Mouse (Mus musculus) hindbrain, embryonic 12.5 days (tissue): ENCODE data around the gene Wfdc1. TPM values are rescaled to one million over a fixed set of nuclear protein-coding genes. Genes with fewer than 3 reads are reported as not detected.

Source experiments
- ATAC-seq: fragments of 200-750 bp; cut with Nextera tagmentation; 2 replicates; pipeline ENCODE4 v1.8.0; 2017; ENCODE audit warnings: moderate TSS enrichment; ENCODE audit not compliant: low FRiP score
- H3K27ac ChIP-seq: fragments of 300-500 bp; sonication (generic); 2 replicates; pipeline ENCODE4 v1.5.1; 2016; ENCODE audit warnings: mild to moderate bottlenecking
- H3K27me3 ChIP-seq: fragments of 300-500 bp; sonication (generic); 2 replicates; pipeline ENCODE4 v1.6.1; 2016; ENCODE audit warnings: mild to moderate bottlenecking
- H3K36me3 ChIP-seq: fragments of 300-500 bp; sonication (generic); 2 replicates; pipeline ENCODE4 v1.6.1; 2016; ENCODE audit warnings: mild to moderate bottlenecking
- H3K4me1 ChIP-seq: fragments of 300-500 bp; sonication (generic); 2 replicates; pipeline ENCODE4 v1.6.1; 2016
- H3K4me2 ChIP-seq: fragments of 300-500 bp; sonication (generic); replicated peaks from 2 replicates; pipeline ENCODE4 v1.6.1; 2016; ENCODE audit warnings: mild to moderate bottlenecking
- H3K4me3 ChIP-seq: fragments of 300-500 bp; sonication (generic); 2 replicates; pipeline ENCODE4 v1.5.1; 2016; ENCODE audit warnings: mild to moderate bottlenecking
- H3K9ac ChIP-seq: fragments of 300-500 bp; sonication (generic); 2 replicates; pipeline ENCODE4 v1.6.1; 2016; ENCODE audit warnings: mild to moderate bottlenecking, moderate library complexity
- H3K9me3 ChIP-seq: fragments of 300-500 bp; sonication (generic); replicated peaks from 2 replicates; pipeline ENCODE4 v1.6.1; 2016; ENCODE audit warnings: mild to moderate bottlenecking
- WGBS: fragments of 180-500 bp; shearing (Covaris S2); methylation state at CpG from one replicate; pipeline ENCODE4 v1.1.7; 2016; 5-methylcytosine and 5-hydroxymethylcytosine counted together
- polyA plus RNA-seq: library from polyadenylated mRNA; unstranded; fragments of >200 nt; fragmentation: Nextera tagmentation; extraction: Ambion mirVana; gene quantifications from 2 replicates; pipeline ENCODE4 v1.2.1, GENCODE M21; 2016

Gene Wfdc1
- polyA plus RNA-seq, 1 experiment from 2014 or later, result 2.5 TPM

DNA sequence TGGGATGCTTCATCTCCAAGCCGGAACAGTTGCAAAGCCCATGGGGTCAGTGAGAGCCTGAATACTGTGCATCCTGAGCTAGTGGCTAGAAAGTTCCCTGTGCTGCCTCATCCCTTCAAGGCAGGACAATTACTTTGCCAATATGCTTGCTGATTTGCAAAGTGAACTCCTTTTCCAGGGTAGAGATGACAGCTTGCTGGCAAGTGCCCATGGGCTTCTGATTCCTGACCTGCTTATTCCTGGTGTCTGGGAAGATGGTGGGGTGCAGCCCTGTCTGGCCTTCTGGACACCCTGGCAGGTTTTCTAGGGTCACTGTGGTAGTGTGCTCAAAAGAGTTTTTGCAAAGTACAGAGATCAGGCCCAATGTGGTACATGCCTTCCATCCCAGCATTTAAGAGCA is 23.2 kb upstream of the Wfdc1 start:
- Histone ChIP-seq H3K9ac (no peak overlapping the region), H3K27ac (no peak overlapping the region), H3K4me2 (no peak overlapping the region), H3K4me1 (peaks cover 7% of the 10 kb centered on the region; the same call in 1 of the 2 replicates), H3K4me3 (no peak overlapping the region), H3K9me3 (no peaks in the 10 kb centered on the region), H3K27me3 (no peaks in the 10 kb centered on the region), H3K36me3 (no peaks in the 10 kb centered on the region)
- WGBS, result 89% methylated on average over 1 of the region's 1 CpGs
- no peak for ATAC-seq

DNA sequence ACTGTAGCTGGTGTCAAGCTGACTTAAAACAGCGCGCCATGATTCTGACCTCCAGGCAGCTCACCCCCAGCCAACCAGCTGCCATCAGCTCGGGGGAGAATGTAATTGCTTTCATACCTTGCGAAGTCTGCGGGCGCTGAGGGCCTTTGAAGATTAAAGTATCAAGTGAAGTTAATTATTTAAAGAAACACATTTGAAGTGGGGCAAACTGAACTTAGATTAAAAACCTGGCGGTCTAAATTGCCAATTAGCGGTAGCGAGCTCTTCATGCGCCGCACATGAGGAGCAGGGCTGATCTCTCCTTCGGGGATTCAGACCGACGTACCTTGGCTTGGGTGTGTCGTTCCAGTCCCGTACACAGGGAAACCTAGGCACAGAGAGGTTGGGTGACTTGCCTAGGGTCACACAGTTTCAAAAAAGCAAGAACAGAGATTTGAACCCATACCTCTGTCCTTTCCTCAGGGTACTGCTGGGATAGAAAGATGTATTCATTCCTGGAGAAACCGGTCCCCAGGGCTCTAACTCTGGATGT is 21.7 kb upstream of the Wfdc1 start:
- Histone ChIP-seq H3K9me3 (no peaks in the 10 kb centered on the region), H3K4me2 (no peak overlapping the region), H3K27ac (peak overlapping the region; percentile 80), H3K36me3 (no peaks in the 10 kb centered on the region), H3K4me1 (peaks cover 7% of the 10 kb centered on the region; the same call in 1 of the 2 replicates), H3K9ac (no peak overlapping the region), H3K4me3 (no peak overlapping the region), H3K27me3 (no peaks in the 10 kb centered on the region)
- ATAC-seq, result peak; percentile 47; the same call in 1 of the 2 replicates
- 80% methylated on average over 17 of the region's 17 CpGs for WGBS

DNA sequence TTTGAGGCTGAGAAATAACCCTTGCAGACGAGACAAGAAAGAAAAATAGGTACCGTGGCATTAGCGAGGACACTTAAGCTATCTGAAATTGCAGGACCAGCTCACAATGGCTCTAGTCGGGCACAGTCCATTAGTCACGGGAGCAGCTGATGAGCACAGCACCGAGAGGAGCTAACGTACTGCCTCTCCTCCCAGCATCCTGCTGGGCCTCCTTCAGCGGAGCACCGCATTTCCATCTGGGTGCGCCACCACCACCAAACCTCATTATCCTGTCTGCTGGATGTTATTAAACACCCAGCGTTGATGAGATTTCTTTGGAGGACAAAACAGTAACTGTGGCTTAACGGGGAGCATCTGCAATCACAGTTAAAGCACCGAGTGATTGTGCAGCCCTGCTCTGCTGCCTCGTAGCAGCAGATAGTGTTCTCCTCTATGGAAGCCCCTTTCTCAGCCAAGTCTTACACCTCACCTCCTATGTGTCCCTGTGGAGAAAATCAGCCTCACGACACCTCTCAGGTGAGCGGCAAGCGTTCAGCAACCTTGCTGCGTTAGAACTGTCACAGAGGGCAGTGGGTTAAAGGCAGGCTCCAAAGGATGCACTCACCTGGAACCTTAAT is 21.1 kb upstream of the Wfdc1 start:
- H3K4me2 ChIP-seq, result no peak overlapping the region
- peak overlapping the region; percentile 80 for H3K27ac ChIP-seq
- no peaks in the 10 kb centered on the region for H3K27me3 ChIP-seq
- no peaks in the 10 kb centered on the region for H3K36me3 ChIP-seq
- WGBS, result 51% methylated on average over 18 of the region's 18 CpGs
- ATAC-seq, result peak; percentile 87
- peaks cover 7% of the 10 kb centered on the region; the same call in 1 of the 2 replicates for H3K4me1 ChIP-seq
- H3K9ac ChIP-seq, result no peak overlapping the region
- no peak overlapping the region for H3K4me3 ChIP-seq
- no peaks in the 10 kb centered on the region for H3K9me3 ChIP-seq

DNA sequence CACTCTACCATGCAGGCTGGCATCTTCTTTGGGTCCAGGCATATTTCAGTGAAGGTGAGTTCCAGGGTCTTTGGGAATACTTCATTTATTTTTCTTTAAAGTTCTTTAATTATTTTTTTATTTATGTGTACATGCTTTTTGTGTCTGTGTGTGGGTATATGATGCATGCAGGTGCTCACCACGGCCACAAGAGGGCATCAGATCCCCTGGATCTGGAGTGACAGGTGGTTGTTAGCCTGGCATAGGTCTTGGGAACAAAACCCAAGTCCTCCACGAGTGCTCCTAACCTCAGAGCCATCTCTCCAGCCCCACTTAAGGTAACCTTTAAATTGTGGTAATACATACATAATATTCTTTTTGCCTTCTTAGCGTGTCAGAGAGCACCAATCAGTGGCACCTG is 20.0 kb upstream of the Wfdc1 start:
- Histone ChIP-seq H3K4me1 (peaks cover 7% of the 10 kb centered on the region; the same call in 1 of the 2 replicates), H3K27ac (no peak overlapping the region), H3K9me3 (no peaks in the 10 kb centered on the region), H3K4me3 (no peak overlapping the region), H3K36me3 (no peaks in the 10 kb centered on the region), H3K27me3 (no peaks in the 10 kb centered on the region), H3K9ac (no peak overlapping the region), H3K4me2 (no peak overlapping the region)
- no peak for ATAC-seq
- 77% methylated on average over 3 of the region's 3 CpGs for WGBS

DNA sequence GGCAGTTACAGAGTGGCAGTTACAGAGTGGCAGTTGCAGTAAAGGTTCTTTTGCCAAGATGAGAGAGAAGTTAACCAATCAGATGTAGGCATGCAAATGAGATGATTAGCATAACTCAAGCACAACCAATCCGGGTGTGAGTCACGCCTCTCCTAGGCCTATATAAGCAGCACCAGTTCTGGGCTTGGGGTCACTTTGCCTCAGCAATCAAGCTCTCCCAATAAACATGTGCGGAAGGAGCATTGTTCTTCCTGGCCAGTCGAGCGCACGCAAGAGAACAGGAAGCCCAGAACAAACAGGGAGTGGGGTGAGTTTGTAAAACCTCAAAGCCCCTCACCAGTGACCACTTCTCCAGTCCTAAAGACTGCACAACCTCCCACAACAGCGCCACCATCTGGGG is 19.3 kb upstream of the Wfdc1 start:
- no peak overlapping the region for H3K4me2 ChIP-seq
- H3K4me3 ChIP-seq, result no peak overlapping the region
- peaks cover 7% of the 10 kb centered on the region; the same call in 1 of the 2 replicates for H3K4me1 ChIP-seq
- no peaks in the 10 kb centered on the region for H3K9me3 ChIP-seq
- H3K9ac ChIP-seq, result no peak overlapping the region
- no peaks in the 10 kb centered on the region for H3K27me3 ChIP-seq
- H3K27ac ChIP-seq, result no peak overlapping the region
- WGBS, result 85% methylated on average over 7 of the region's 7 CpGs
- H3K36me3 ChIP-seq, result no peaks in the 10 kb centered on the region
- ATAC-seq, result no peak

DNA sequence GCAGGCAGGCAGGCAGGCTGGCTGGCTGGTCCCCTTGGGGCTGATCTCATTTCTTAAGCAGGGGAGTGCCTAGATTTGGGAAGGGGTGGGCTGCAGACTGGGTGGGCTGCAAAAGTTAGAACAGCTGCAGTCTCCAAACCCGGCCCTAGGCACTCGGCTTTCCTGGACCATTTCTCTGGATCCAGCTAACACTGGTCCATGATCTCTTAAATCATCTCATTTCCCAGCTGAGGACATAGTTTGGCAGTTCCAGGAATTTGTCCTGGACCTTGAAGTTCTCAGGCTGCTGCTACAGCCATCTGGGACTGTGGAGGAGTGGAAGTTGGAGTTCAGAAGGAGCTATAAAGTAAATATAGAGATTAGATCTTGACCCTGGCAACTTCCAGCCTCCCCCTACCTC is 14.8 kb upstream of the Wfdc1 start:
- H3K9ac ChIP-seq, result no peak overlapping the region
- H3K27me3 ChIP-seq, result no peaks in the 10 kb centered on the region
- H3K9me3 ChIP-seq, result no peaks in the 10 kb centered on the region
- H3K27ac ChIP-seq, result no peak overlapping the region
- no peak overlapping the region for H3K4me3 ChIP-seq
- 68% methylated on average over 2 of the region's 2 CpGs for WGBS
- H3K36me3 ChIP-seq, result no peaks in the 10 kb centered on the region
- H3K4me2 ChIP-seq, result no peak overlapping the region
- ATAC-seq, result no peak
- peaks cover 4% of the 10 kb centered on the region; the same call in 1 of the 2 replicates for H3K4me1 ChIP-seq

DNA sequence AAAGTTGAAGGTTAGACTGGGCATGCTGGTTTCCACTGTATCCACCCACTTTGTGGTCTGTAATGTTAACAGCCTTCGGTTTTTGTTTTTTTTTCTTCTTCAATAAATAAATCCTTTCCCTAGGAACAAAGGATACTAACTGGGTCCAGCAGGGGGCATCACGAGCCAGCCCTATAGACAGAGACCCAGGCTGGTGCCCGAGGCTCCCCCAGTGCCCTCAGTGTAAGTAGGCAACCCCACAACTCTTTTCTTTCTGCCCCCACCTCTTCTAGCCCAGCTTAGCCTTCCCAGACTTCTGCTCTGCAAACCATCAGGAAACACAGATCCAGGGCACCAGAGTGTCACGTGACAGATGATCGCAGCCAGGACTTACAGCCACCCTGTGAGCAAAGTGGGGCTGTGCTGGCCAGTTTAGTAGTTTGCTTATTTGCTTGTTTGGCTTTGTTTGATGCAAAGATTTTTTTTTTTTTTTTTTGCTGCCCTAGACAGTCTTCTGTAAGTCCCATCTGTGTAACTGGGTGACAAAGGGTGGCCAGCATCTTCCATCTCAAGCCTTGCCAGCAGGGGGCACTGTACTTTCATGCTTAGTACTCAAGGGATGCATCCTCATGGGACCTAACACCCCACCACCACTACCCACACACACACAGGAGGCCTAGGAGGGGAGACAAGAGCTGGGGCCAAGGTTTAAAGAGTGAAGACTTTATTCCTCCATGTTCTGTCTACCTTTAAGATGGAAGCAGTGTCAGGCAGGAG is 9.3 kb upstream of the Wfdc1 start:
- Histone ChIP-seq H3K4me1 (peaks cover 14% of the 10 kb centered on the region), H3K4me2 (no peak overlapping the region), H3K36me3 (no peaks in the 10 kb centered on the region), H3K4me3 (no peak overlapping the region), H3K9me3 (0 out of 2 replicates have a peak, but pooled peaks cover 5% of the 10 kb centered on the region), H3K27me3 (no peaks in the 10 kb centered on the region), H3K9ac (no peak overlapping the region), H3K27ac (no peak overlapping the region)
- ATAC-seq, result no peak
- 63% methylated on average over 5 of the region's 5 CpGs for WGBS

DNA sequence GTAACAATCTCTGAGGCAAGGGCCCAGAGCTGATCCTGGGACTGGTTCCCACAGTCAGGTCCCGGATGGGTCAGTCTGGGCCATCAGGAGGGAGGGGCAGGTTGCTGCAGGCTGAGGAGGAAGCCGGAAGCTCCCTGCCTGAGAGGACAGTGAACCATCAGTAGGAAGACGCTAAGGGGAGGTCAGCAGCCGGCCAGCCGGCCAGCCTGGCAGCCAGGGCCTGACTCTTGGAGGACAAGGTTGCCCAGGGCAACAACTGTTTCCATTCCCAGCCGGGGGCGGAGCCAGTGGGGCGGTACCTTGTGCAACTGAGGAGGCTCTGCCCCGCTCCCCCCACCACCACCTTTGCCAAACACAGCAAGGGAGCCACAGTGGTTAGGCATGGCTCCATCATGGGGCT is 5.1 kb upstream of the Wfdc1 start:
- Histone ChIP-seq H3K27me3 (no peaks in the 10 kb centered on the region), H3K9me3 (0 out of 2 replicates have a peak, but pooled peaks cover 5% of the 10 kb centered on the region), H3K4me2 (no peak overlapping the region), H3K36me3 (no peaks in the 10 kb centered on the region), H3K4me1 (peaks cover 9% of the 10 kb centered on the region), H3K4me3 (no peak overlapping the region), H3K9ac (peak overlapping the region; percentile 29; the same call in 1 of the 2 replicates), H3K27ac (no peak overlapping the region)
- WGBS, result 4% methylated on average over 9 of the region's 9 CpGs
- 0 out of 2 replicates have a peak, but pooled peaks have one; percentile 22 for ATAC-seq

DNA sequence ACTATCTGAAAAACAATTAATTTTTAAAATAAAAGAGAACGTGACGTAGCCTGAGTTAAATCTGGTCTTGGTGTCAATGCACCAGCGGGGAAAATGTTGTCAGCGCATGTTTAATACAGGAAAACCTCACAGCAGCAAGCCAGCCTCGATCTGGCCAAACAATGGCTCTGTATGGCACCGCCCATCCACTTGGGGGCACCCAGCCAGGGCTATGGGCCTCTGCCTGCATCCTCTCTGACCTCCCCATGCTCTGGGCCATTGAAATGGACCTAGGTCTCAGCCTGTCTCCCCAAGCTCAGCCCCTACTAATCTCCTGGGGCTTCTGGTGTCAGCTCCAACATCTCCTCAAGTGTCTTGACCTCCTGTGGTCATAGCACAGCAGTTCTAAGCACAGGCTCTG is 4.3 kb upstream of the Wfdc1 start:
- Histone ChIP-seq H3K27me3 (no peaks in the 10 kb centered on the region), H3K9ac (no peak overlapping the region), H3K9me3 (0 out of 2 replicates have a peak, but pooled peaks cover 5% of the 10 kb centered on the region), H3K4me1 (peaks cover 9% of the 10 kb centered on the region), H3K27ac (no peak overlapping the region), H3K36me3 (no peaks in the 10 kb centered on the region), H3K4me3 (no peak overlapping the region), H3K4me2 (no peak overlapping the region)
- WGBS, result 66% methylated on average over 6 of the region's 6 CpGs
- ATAC-seq, result no peak

DNA sequence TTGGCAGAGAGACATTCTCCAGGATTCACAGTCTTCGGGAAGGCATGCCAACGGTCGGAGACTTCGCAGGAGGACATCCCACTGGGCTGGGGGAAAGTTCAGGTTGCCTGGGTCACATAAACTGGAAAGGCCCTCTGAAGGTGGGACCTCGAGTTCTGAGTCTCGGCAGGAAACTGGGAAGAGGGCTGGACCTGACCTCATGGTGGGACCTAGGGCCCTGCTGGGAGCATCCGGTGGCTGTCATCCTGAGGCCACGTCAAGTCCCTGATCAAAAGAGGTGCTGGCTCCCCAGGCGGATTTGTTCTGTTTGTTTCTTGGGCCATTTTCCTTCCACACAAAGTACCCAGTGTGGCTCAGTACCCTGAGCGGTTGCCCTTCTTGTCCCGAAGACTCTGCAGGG is 2.7 kb upstream of the Wfdc1 start:
- no peak for ATAC-seq
- no peak overlapping the region for H3K4me3 ChIP-seq
- H3K27me3 ChIP-seq, result no peaks in the 10 kb centered on the region
- peaks cover 9% of the 10 kb centered on the region for H3K4me1 ChIP-seq
- no peak overlapping the region for H3K9ac ChIP-seq
- WGBS, result 48% methylated on average over 11 of the region's 11 CpGs
- no peak overlapping the region for H3K4me2 ChIP-seq
- no peaks in the 10 kb centered on the region for H3K36me3 ChIP-seq
- no peak overlapping the region for H3K27ac ChIP-seq
- no peaks in the 10 kb centered on the region for H3K9me3 ChIP-seq

DNA sequence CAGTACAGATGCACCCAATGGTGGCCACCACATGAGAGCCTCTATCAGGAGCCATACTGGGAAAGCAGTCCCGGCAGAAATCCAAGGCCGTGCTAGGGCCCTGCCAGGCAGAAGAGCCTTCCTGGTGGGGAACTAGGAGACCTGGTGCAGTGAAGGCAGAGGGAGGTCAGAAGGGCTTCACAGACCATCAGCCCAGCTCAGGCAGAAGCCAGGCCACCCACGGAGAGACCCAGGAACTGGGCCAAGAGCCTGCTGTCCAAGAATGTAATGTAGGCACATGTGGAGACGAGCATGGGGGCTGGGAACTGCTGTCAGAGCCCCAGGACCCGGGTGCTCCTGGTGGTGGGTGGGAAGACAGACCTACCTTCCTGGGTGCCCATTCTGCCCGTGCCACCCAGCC is 895 bp upstream of the Wfdc1 start:
- ATAC-seq, result no peak
- Histone ChIP-seq H3K4me2 (no peak overlapping the region), H3K4me1 (peaks cover 9% of the 10 kb centered on the region), H3K4me3 (no peak overlapping the region), H3K9ac (no peak overlapping the region), H3K27ac (no peak overlapping the region), H3K9me3 (no peaks in the 10 kb centered on the region), H3K36me3 (no peaks in the 10 kb centered on the region), H3K27me3 (no peaks in the 10 kb centered on the region)
- 75% methylated on average over 6 of the region's 6 CpGs for WGBS

DNA sequence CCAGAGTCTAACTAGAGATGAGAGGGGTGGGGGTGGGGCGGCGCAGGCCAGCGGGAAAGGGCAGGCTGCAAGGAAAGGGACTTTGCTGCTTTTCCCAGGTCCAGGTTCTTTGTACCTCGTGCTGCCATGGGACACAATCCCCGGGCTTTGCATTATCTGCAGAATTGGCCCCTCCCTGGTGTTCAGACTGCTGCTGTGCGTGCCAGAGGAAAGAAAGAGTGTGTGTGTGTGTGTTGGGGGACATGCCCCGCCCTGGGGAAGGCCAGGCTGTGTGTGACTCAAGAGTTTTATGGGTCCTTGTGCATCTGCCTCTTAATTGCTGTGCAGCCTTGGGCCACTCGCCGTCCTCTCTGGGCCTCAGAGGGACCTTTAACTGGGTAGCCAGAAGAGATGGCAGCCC is 2.3 kb downstream of the Wfdc1 start:
- no peaks in the 10 kb centered on the region for H3K27me3 ChIP-seq
- 67% methylated on average over 9 of the region's 9 CpGs for WGBS
- H3K4me2 ChIP-seq, result no peak overlapping the region
- no peaks in the 10 kb centered on the region for H3K4me1 ChIP-seq
- H3K9me3 ChIP-seq, result no peaks in the 10 kb centered on the region
- no peak overlapping the region for H3K4me3 ChIP-seq
- no peak for ATAC-seq
- no peak overlapping the region for H3K9ac ChIP-seq
- no peak overlapping the region for H3K27ac ChIP-seq
- H3K36me3 ChIP-seq, result no peaks in the 10 kb centered on the region
